Mouse (Mus musculus): ENCODE data around the gene Bcl2. TPM values are rescaled to one million over a fixed set of nuclear protein-coding genes. Genes with fewer than 3 reads are reported as not detected.

Bcl2 gene
- total and polyA plus RNA-seq, 3 experiments: 4.5 to 13.6 (median 8.7) TPM

DNA sequence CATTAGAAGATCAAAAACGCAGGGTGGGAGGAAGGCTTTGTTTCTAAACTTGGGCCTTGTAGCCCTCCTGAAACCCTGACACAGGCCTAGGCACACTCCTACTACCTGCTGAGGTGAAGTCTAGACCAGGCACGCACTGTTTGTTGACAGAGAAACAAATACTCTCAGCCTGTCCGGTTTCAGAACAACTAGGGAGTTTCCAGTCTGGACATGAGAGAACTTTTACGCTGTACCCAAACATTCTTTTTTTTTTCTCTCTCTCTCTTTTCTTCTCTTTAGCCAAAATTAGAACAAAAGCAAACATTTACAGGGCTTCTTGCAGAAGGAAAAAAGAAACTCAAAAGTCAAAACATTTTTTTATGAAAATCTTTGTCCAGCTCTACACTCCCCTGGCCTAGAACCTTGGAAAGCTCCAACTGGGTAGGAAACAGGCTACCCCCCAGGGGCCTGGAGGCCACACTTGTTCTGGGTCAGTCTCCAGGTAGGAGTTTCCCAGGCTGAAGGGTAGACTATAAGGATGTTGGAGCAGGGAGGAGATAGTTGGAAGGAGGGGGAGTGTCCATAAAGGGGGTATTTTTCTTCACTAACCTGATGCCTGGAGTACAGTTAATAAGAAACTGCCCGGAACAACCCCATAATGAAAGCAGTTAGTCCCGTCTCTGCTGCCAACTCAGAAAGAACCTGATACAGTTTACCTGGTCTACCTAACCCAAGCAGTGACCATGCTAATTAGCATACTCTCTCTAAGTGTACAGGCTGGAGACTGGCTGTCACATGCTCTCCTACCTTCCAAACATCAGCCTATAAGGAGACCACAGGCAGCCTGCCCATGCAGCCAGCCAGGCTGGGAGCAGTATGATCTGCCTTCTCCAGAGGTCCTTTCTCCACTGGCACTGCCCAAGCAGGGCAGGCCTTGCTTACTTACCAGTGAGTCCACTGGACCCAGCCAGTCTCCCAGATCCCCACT lies 147.7 kb downstream of the Bcl2 start:
- TF ChIP-seq ZNF384 (IDR thresholded peaks at IDR 0.05; ENCODE audit: low read depth, low read length) (peak; percentile 75), SIN3A (IDR thresholded peaks at IDR 0.05; ENCODE audit: low read length) (peak; percentile 83; the same call in 1 of the 2 replicates), PAX5 (IDR thresholded peaks at IDR 0.05; ENCODE audit: low read length) (no peak), JUND (conservative IDR thresholded peaks at IDR 0.05; ENCODE audit: low read depth, low read length) (no peak), ZC3H11A (IDR thresholded peaks at IDR 0.05; ENCODE audit: low read depth, low read length) (no peak), MAFK (IDR thresholded peaks at IDR 0.05; ENCODE audit: insufficient replicate concordance, low read length) (0 out of 2 replicates have a peak, but pooled peaks have one; percentile 17), BHLHE40 (IDR thresholded peaks at IDR 0.05; ENCODE audit: low read depth, low read length) (peak; percentile 79), MYC (IDR thresholded peaks at IDR 0.05; ENCODE audit: low read depth, low read length) (0 out of 2 replicates have a peak, but pooled peaks have one; percentile 40), POLR2A (IDR thresholded peaks at IDR 0.05; ENCODE audit: low read depth, low read length) (no peak), HCFC1 (IDR thresholded peaks at IDR 0.05; ENCODE audit: low read depth, low read length) (no peak), KAT2A (IDR thresholded peaks at IDR 0.05; ENCODE audit: insufficient replicate concordance, low read length) (no peak), NRF1 (IDR thresholded peaks at IDR 0.05; ENCODE audit: low read depth, low read length) (no peak), POLR2AphosphoS2 (IDR thresholded peaks at IDR 0.05; ENCODE audit: low read depth, low read length) (no peak), ELF1 (IDR thresholded peaks at IDR 0.05; ENCODE audit: low read depth, low read length) (no peak), GABPA (IDR thresholded peaks at IDR 0.05; ENCODE audit: insufficient replicate concordance, low read depth, low read length) (no peak), MAZ (IDR thresholded peaks at IDR 0.05; ENCODE audit: low read depth, low read length) (no peak), USF1 (IDR thresholded peaks at IDR 0.05; ENCODE audit: low read depth, low read length) (no peak), E2F4 (IDR thresholded peaks at IDR 0.05; ENCODE audit: insufficient replicate concordance, low read depth, low read length) (no peak), CHD1 (IDR thresholded peaks at IDR 0.05; ENCODE audit: low read depth, low read length) (peak; percentile 74; the same call in 1 of the 2 replicates), MEF2A (IDR thresholded peaks at IDR 0.05; ENCODE audit: borderline replicate concordance, low read depth, low read length) (peak; percentile 16; the same call in 1 of the 2 replicates), TBP (conservative IDR thresholded peaks at IDR 0.05; ENCODE audit: low read depth, low read length) (no peak), NELFE (IDR thresholded peaks at IDR 0.05; ENCODE audit: low read depth, low read length) (no peak), RAD21 (IDR thresholded peaks at IDR 0.05; ENCODE audit: low read depth, low read length) (no peak), MAX (IDR thresholded peaks at IDR 0.05; ENCODE audit: low read length) (no peak; the same call in 1 of the 2 replicates), USF2 (conservative IDR thresholded peaks at IDR 0.05; ENCODE audit: low read depth, low read length) (no peak), ZMIZ1 (IDR thresholded peaks at IDR 0.05; ENCODE audit: low read depth, low read length) (no peak), EP300 (IDR thresholded peaks at IDR 0.05; ENCODE audit: low read length) (no peak), CHD2 (IDR thresholded peaks at IDR 0.05; ENCODE audit: low read length) (peak; percentile 45; the same call in 1 of the 2 replicates), UBTF (IDR thresholded peaks at IDR 0.05; ENCODE audit: low read depth, low read length) (0 out of 2 replicates have a peak, but pooled peaks have one; percentile 43), SMC3 (IDR thresholded peaks at IDR 0.05; ENCODE audit: low read depth, low read length) (no peak), CTCF (conservative IDR thresholded peaks at IDR 0.05 in 1 of 2, IDR thresholded peaks at IDR 0.05 in 1 of 2; ENCODE audit: low read depth in 2 of 2, low read length in 2 of 2) (no peak), IRF4 (IDR thresholded peaks at IDR 0.05; ENCODE audit: low read depth, low read length) (peak; percentile 55), ZKSCAN1 (IDR thresholded peaks at IDR 0.05; ENCODE audit: borderline replicate concordance, low read depth, low read length) (no peak), ETS1 (conservative IDR thresholded peaks at IDR 0.05; ENCODE audit: low read depth, low read length) (no peak; the same call in 1 of the 2 replicates), MXI1 (IDR thresholded peaks at IDR 0.05; ENCODE audit: low read depth, low read length) (peak; percentile 53; the same call in 1 of the 2 replicates), JUN (IDR thresholded peaks at IDR 0.05; ENCODE audit: insufficient read depth, low read depth, low read length) (no peak), RCOR1 (conservative IDR thresholded peaks at IDR 0.05; ENCODE audit: low read depth, low read length) (no peak; the same call in 1 of the 2 replicates), TCF12 (IDR thresholded peaks at IDR 0.05; ENCODE audit: low read depth, low read length) (no peak)
- no peak for DNase-seq (ENCODE audit: extremely low read depth)
- in situ Hi-C loops (cut with MboI; ENCODE audit: low pct_ligation_motif_present, low pct_unique_long_range_greater_than_20kb, low sequenced_read_pairs) (no loop called here), dilution Hi-C loops (cut with MboI; ENCODE audit: extremely low pct_ligation_motif_present, extremely low pct_unique_long_range_greater_than_20kb, low sequenced_read_pairs) (no loop called here)
- Histone ChIP-seq H3K4me3 (replicated peaks in 1 of 3; ENCODE audit: low read depth in 2 of 3, low read length in 2 of 3, poor library complexity in 1 of 3) (peak overlapping the region in 1 of 3 experiments; percentile 27), H3K4me1 (ENCODE audit: control insufficient read depth in 1 of 2, insufficient read depth in 2 of 2) (peaks cover 52 to 95% of the 10 kb centered on the region in 2 experiments), H3K36me3 (replicated peaks in 1 of 2; ENCODE audit: control insufficient read depth in 1 of 2, insufficient read depth in 1 of 2, low read length in 1 of 2) (no peaks in the 10 kb centered on the region), H3K79me2 (replicated peaks; ENCODE audit: control insufficient read depth, extremely low read depth, insufficient read depth, poor library complexity, severe bottlenecking) (no peaks in the 10 kb centered on the region), H3K4me2 (ENCODE audit: insufficient read depth, low read depth, poor library complexity, severe bottlenecking) (peak overlapping the region; percentile 41), H3K9me3 (replicated peaks; ENCODE audit: low read length) (no peaks in the 10 kb centered on the region), H3K27me3 (replicated peaks) (no peaks in the 10 kb centered on the region), H3K9ac (ENCODE audit: insufficient read depth, low read depth) (peak overlapping the region; percentile 28), H3K27ac (ENCODE audit: insufficient read depth, low read depth) (peak overlapping the region; percentile 81)
